7 mouse cellular contexts compared by ENCODE assay signal in genomic region chr10:80330084-80330483, GRCm38 (mm10). TPM values are rescaled to one million over a fixed set of nuclear protein-coding genes. Genes with fewer than 3 reads are reported as not detected.
A peak's percentile ranks its signal among the peaks of the same experiment; 100 is the strongest.
DNase-seq lines count a peak whose midpoint lies in the region; ATAC-seq and TF ChIP-seq lines count a peak whose summit lies in the region.

No protein-coding gene starts in this region.

- H3K27me3 ChIP-seq in lung, postnatal 0 days (replicated peaks; ENCODE audit: insufficient read depth, low read length), result no peaks in the 10 kb centered on the region; the same call in 1 of the 2 replicates
- H3K27me3 ChIP-seq in forebrain, embryonic 10.5 days (ENCODE audit: poor library complexity, severe bottlenecking), result peaks cover 60% of the 10 kb centered on the region
- peaks cover 54% of the 10 kb centered on the region for H3K27me3 ChIP-seq in limb, embryonic 12.5 days
- H3K27me3 ChIP-seq in stomach, embryonic 14.5 days (ENCODE audit: control insufficient read depth, insufficient read depth, low read length), result no peaks in the 10 kb centered on the region

- no peak overlapping the region for H3K9ac ChIP-seq in lung, postnatal 0 days (replicated peaks; ENCODE audit: low read depth)
- H3K9ac ChIP-seq in limb, embryonic 12.5 days (replicated peaks), result peak overlapping the region; percentile 57
- H3K9ac ChIP-seq in stomach, embryonic 14.5 days (replicated peaks; ENCODE audit: low read depth, low read length), result no peak overlapping the region; the same call in 1 of the 2 replicates

- H3K4me1 ChIP-seq in lung, postnatal 0 days (ENCODE audit: insufficient read depth, low read depth, low read length), result peaks cover 4% of the 10 kb centered on the region
- peaks cover 35% of the 10 kb centered on the region for H3K4me1 ChIP-seq in forebrain, embryonic 10.5 days
- H3K4me1 ChIP-seq in limb, embryonic 12.5 days (replicated peaks), result peaks cover 22% of the 10 kb centered on the region
- peaks cover 17% of the 10 kb centered on the region; the same call in 1 of the 2 replicates for H3K4me1 ChIP-seq in stomach, embryonic 14.5 days (ENCODE audit: control insufficient read depth, insufficient read depth, low read length)

- peak overlapping the region; percentile 40 for H3K4me3 ChIP-seq in lung, postnatal 0 days (ENCODE audit: low read depth, low read length)
- peak overlapping the region; percentile 56 for H3K4me3 ChIP-seq in forebrain, embryonic 10.5 days
- H3K4me3 ChIP-seq in limb, embryonic 12.5 days (replicated peaks), result peak overlapping the region; percentile 50
- peak overlapping the region; percentile 45 for H3K4me3 ChIP-seq in stomach, embryonic 14.5 days (ENCODE audit: low read depth, low read length)

- no peak for TF ChIP-seq CTCF in lung, postnatal 0 days (IDR thresholded peaks at IDR 0.05)

- no peak for TF ChIP-seq EP300 in lung, postnatal 0 days (IDR thresholded peaks at IDR 0.05)

- no peaks in the 10 kb centered on the region for H3K36me3 ChIP-seq in lung, postnatal 0 days (ENCODE audit: insufficient read depth, low read length)
- no peaks in the 10 kb centered on the region for H3K36me3 ChIP-seq in forebrain, embryonic 10.5 days (replicated peaks)
- H3K36me3 ChIP-seq in limb, embryonic 12.5 days, result no peaks in the 10 kb centered on the region
- no peaks in the 10 kb centered on the region for H3K36me3 ChIP-seq in stomach, embryonic 14.5 days (ENCODE audit: control insufficient read depth, insufficient read depth, low read length)

- DNase-seq in lung, postnatal 0 days (ENCODE audit: low spot score), result no peak
- no peak for DNase-seq in lung, postnatal 25 days (ENCODE audit: low spot score)
- DNase-seq in forebrain, embryonic 10.5 days (ENCODE audit: extremely low spot score, low spot score), result no peak
- no peak for DNase-seq in adrenal gland, adult (ENCODE audit: inconsistent age in 2 of 2, low spot score in 1 of 2)

- H3K4me2 ChIP-seq in lung, postnatal 0 days (replicated peaks; ENCODE audit: low read depth, low read length), result peak overlapping the region; percentile 78
- peak overlapping the region; percentile 85 for H3K4me2 ChIP-seq in limb, embryonic 12.5 days
- peak overlapping the region; percentile 95 for H3K4me2 ChIP-seq in stomach, embryonic 14.5 days (replicated peaks; ENCODE audit: low read depth, low read length)

- ATAC-seq in lung, postnatal 0 days, result no peak
- ATAC-seq in limb, embryonic 12.5 days (ENCODE audit: insufficient number of reproducible peaks, insufficient read depth, low FRiP score, low TSS enrichment, low read depth), result no peak; the same call in 1 of the 2 replicates
- no peak for ATAC-seq in stomach, embryonic 14.5 days (ENCODE audit: insufficient number of reproducible peaks, insufficient read depth, low FRiP score, low read depth)
- ATAC-seq in cerebellum, adult (ENCODE audit: insufficient number of reproducible peaks, low FRiP score, low TSS enrichment), result no peak

- WGBS in lung, postnatal 0 days, result under 1% methylated on average over 32 of the region's 41 CpGs
- WGBS in forebrain, embryonic 10.5 days, result 2% methylated on average over 40 of the region's 41 CpGs
- WGBS in limb, embryonic 12.5 days, result 2% methylated on average over 41 of the region's 41 CpGs
- 1% methylated on average over 41 of the region's 41 CpGs for WGBS in stomach, embryonic 14.5 days

- no peaks in the 10 kb centered on the region for H3K9me3 ChIP-seq in lung, postnatal 0 days (ENCODE audit: low read length)
- H3K9me3 ChIP-seq in forebrain, embryonic 10.5 days, result no peaks in the 10 kb centered on the region
- H3K9me3 ChIP-seq in limb, embryonic 12.5 days, result no peaks in the 10 kb centered on the region
- no peaks in the 10 kb centered on the region for H3K9me3 ChIP-seq in stomach, embryonic 14.5 days (ENCODE audit: control insufficient read depth, low read depth, low read length)

- H3K27ac ChIP-seq in lung, postnatal 0 days (ENCODE audit: low read length), result peak overlapping the region; percentile 16; the same call in 1 of the 2 replicates
- peak overlapping the region; percentile 62 for H3K27ac ChIP-seq in forebrain, embryonic 10.5 days
- no peak overlapping the region for H3K27ac ChIP-seq in limb, embryonic 12.5 days
- no peak overlapping the region for H3K27ac ChIP-seq in stomach, embryonic 14.5 days (ENCODE audit: low read length)

RNA-seq across cellular contexts. Expression of gene Reep6, which starts 0.3 kb away (rescaled TPM):
- polyA plus RNA-seq in lung, postnatal 0 days (2015; fragmentation: Nextera tagmentation; extraction: Ambion mirVana), result 15.4 and 17.6 TPM in 2 replicates
- polyA plus RNA-seq in forebrain, embryonic 10.5 days (2016; fragmentation: Nextera tagmentation; extraction: Ambion mirVana), result 7.7 and 9.1 TPM in 2 replicates
- 4.1 and 4.6 TPM in 2 replicates for polyA plus RNA-seq in limb, embryonic 12.5 days (2016; fragmentation: Nextera tagmentation; extraction: Ambion mirVana)
- polyA plus RNA-seq in stomach, embryonic 14.5 days (2014; fragmentation: Nextera tagmentation; extraction: Ambion mirVana), result 18.0 and 18.5 TPM in 2 replicates

RNA-seq across cellular contexts. Expression of gene Pcsk4, which starts 0.8 kb away (rescaled TPM):
- polyA plus RNA-seq in lung, postnatal 0 days (2015; fragmentation: Nextera tagmentation; extraction: Ambion mirVana), result 3.4 and 3.7 TPM in 2 replicates
- polyA plus RNA-seq in forebrain, embryonic 10.5 days (2016; fragmentation: Nextera tagmentation; extraction: Ambion mirVana), result 5.7 and 6.7 TPM in 2 replicates
- 6.3 and 6.6 TPM in 2 replicates for polyA plus RNA-seq in limb, embryonic 12.5 days (2016; fragmentation: Nextera tagmentation; extraction: Ambion mirVana)
- polyA plus RNA-seq in stomach, embryonic 14.5 days (2014; fragmentation: Nextera tagmentation; extraction: Ambion mirVana), result 4.5 and 5.6 TPM in 2 replicates

RNA-seq across cellular contexts. Expression of gene 2310011J03Rik, which starts 9.7 kb away (rescaled TPM):
- polyA plus RNA-seq in lung, postnatal 0 days (2015; fragmentation: Nextera tagmentation; extraction: Ambion mirVana), result 58.4 and 64.8 TPM in 2 replicates
- 56.4 and 60.2 TPM in 2 replicates for polyA plus RNA-seq in forebrain, embryonic 10.5 days (2016; fragmentation: Nextera tagmentation; extraction: Ambion mirVana)
- 48.1 and 50.5 TPM in 2 replicates for polyA plus RNA-seq in limb, embryonic 12.5 days (2016; fragmentation: Nextera tagmentation; extraction: Ambion mirVana)
- 39.6 and 43.0 TPM in 2 replicates for polyA plus RNA-seq in stomach, embryonic 14.5 days (2014; fragmentation: Nextera tagmentation; extraction: Ambion mirVana)

RNA-seq across cellular contexts. Expression of gene Adamtsl5, which starts 18.1 kb away (rescaled TPM):
- polyA plus RNA-seq in lung, postnatal 0 days (2015; fragmentation: Nextera tagmentation; extraction: Ambion mirVana), result 6.4 and 7.3 TPM in 2 replicates
- polyA plus RNA-seq in forebrain, embryonic 10.5 days (2016; fragmentation: Nextera tagmentation; extraction: Ambion mirVana), result 0.27 and 0.54 TPM in 2 replicates
- 0.70 and 0.88 TPM in 2 replicates for polyA plus RNA-seq in limb, embryonic 12.5 days (2016; fragmentation: Nextera tagmentation; extraction: Ambion mirVana)
- 13.6 and 13.8 TPM in 2 replicates for polyA plus RNA-seq in stomach, embryonic 14.5 days (2014; fragmentation: Nextera tagmentation; extraction: Ambion mirVana)

RNA-seq across cellular contexts. Expression of gene Plk5, which starts 26.2 kb away (rescaled TPM):
- 1.00 and 1.0 TPM in 2 replicates for polyA plus RNA-seq in lung, postnatal 0 days (2015; fragmentation: Nextera tagmentation; extraction: Ambion mirVana)
- 0.43 and 0.71 TPM in 2 replicates for polyA plus RNA-seq in forebrain, embryonic 10.5 days (2016; fragmentation: Nextera tagmentation; extraction: Ambion mirVana)
- polyA plus RNA-seq in limb, embryonic 12.5 days (2016; fragmentation: Nextera tagmentation; extraction: Ambion mirVana), result 1.2 and 1.3 TPM in 2 replicates
- 0.30 and 0.62 TPM in 2 replicates for polyA plus RNA-seq in stomach, embryonic 14.5 days (2014; fragmentation: Nextera tagmentation; extraction: Ambion mirVana)

Comparison
In these comparisons a context has a peak if more than half of its experiments do, and no peak if none do; other contexts are left out.
1. H3K27ac ChIP-seq: peak in lung, postnatal 0 days (single experiment) and forebrain, embryonic 10.5 days (single experiment); none in limb, embryonic 12.5 days (single experiment) and stomach, embryonic 14.5 days (single experiment).
2. Peak in every context shown above with its lines, with median percentiles within 50 percentile points of each other: H3K4me2 ChIP-seq and H3K4me3 ChIP-seq.